Mouse (Mus musculus) stomach, embryonic 14.5 days (tissue): ENCODE data around the gene Ece1. TPM values are rescaled to one million over a fixed set of nuclear protein-coding genes. Genes with fewer than 3 reads are reported as not detected.
"Not testable (repeated sequence)": the region's sequence is repeated elsewhere in the genome, so short reads cannot be mapped to it uniquely, and the experiment has no call there.

Experiments
- ATAC-seq: fragments of 200-750 bp; cut with Nextera tagmentation; 2 replicates; pipeline ENCODE4 v1.8.0; 2017; ENCODE audit warnings: low read depth, moderate TSS enrichment; ENCODE audit not compliant: insufficient number of reproducible peaks, insufficient read depth, low FRiP score
- H3K27ac ChIP-seq: fragments of 300-500 bp; sonication (generic); 2 replicates; pipeline ENCODE4 v1.5.1; 2014; ENCODE audit warnings: mild to moderate bottlenecking, low read length, moderate library complexity, mixed read lengths
- H3K27me3 ChIP-seq: fragments of 300-500 bp; sonication (generic); 2 replicates; pipeline ENCODE4 v1.6.1; 2014; ENCODE audit warnings: low read length, control low read depth, mixed read lengths; ENCODE audit not compliant: control insufficient read depth, insufficient read depth
- H3K36me3 ChIP-seq: fragments of 300-500 bp; sonication (generic); 2 replicates; pipeline ENCODE4 v1.6.1; 2014; ENCODE audit warnings: mild to moderate bottlenecking, control low read depth, low read length, moderate library complexity, mixed read lengths; ENCODE audit not compliant: control insufficient read depth, insufficient read depth
- H3K4me1 ChIP-seq: fragments of 300-500 bp; sonication (generic); 2 replicates; pipeline ENCODE4 v1.6.1; 2014; ENCODE audit warnings: low read length, control low read depth, mixed read lengths; ENCODE audit not compliant: control insufficient read depth, insufficient read depth
- H3K4me2 ChIP-seq: fragments of 300-500 bp; sonication (generic); replicated peaks from 2 replicates; pipeline ENCODE4 v1.6.1; 2014; ENCODE audit warnings: low read depth, low read length, control low read depth
- H3K4me3 ChIP-seq: fragments of 300-500 bp; sonication (generic); 2 replicates; pipeline ENCODE4 v1.5.1; 2014; ENCODE audit warnings: low read depth, low read length, control low read depth
- H3K9ac ChIP-seq: fragments of 300-500 bp; sonication (generic); replicated peaks from 2 replicates; pipeline ENCODE4 v1.6.1; 2014; ENCODE audit warnings: low read depth, mild to moderate bottlenecking, control low read depth, low read length, moderate library complexity, mixed read lengths
- H3K9me3 ChIP-seq: fragments of 300-500 bp; sonication (generic); 2 replicates; pipeline ENCODE4 v1.6.1; 2016; ENCODE audit warnings: low read depth, low read length, control low read depth; ENCODE audit not compliant: control insufficient read depth
- WGBS: fragments of 180-500 bp; shearing (Covaris S2); extraction: QIAGEN DNeasy Blood & Tissue Kit; methylation state at CpG from one replicate; pipeline ENCODE4 v1.1.7; 2014; 5-methylcytosine and 5-hydroxymethylcytosine counted together
- polyA plus RNA-seq: library from polyadenylated mRNA; unstranded; fragments of >200 nt; fragmentation: Nextera tagmentation; extraction: Ambion mirVana; gene quantifications from 2 replicates; pipeline ENCODE4 v1.2.1, GENCODE M21; 2014

Gene Ece1
- polyA plus RNA-seq, 1 experiment from 2014 or later, result 80.6 TPM

GRCm38 (mm10) chr4:137844656-137845055, 17.4 kb upstream of the Ece1 start:
- H3K4me1 ChIP-seq, result no peaks in the 10 kb centered on the region
- WGBS, result 20% methylated on average over 11 of the region's 11 CpGs
- H3K36me3 ChIP-seq, result no peaks in the 10 kb centered on the region
- peak; percentile 46; the same call in 1 of the 2 replicates for ATAC-seq
- H3K9me3 ChIP-seq, result no peaks in the 10 kb centered on the region
- no peak overlapping the region for H3K27ac ChIP-seq
- no peaks in the 10 kb centered on the region for H3K27me3 ChIP-seq
- no peak overlapping the region for H3K9ac ChIP-seq
- no peak overlapping the region for H3K4me3 ChIP-seq
- no peak overlapping the region for H3K4me2 ChIP-seq

- ATAC-seq, H3K4me2 ChIP-seq, H3K27ac ChIP-seq, H3K4me1 ChIP-seq, H3K4me3 ChIP-seq, H3K27me3 ChIP-seq, H3K9ac ChIP-seq, H3K36me3 ChIP-seq, H3K9me3 ChIP-seq: not testable (repeated sequence)
- 83% methylated on average over 8 of the region's 8 CpGs for WGBS
Measured at GRCm38 (mm10) chr4:137847651-137848050, 14.4 kb upstream of the Ece1 start.

- H3K27me3 ChIP-seq, result no peaks in the 10 kb centered on the region
- H3K9me3 ChIP-seq, result no peaks in the 10 kb centered on the region
- 85% methylated on average over 6 of the region's 6 CpGs for WGBS
- H3K36me3 ChIP-seq, result no peaks in the 10 kb centered on the region
- no peaks in the 10 kb centered on the region for H3K4me1 ChIP-seq
- H3K9ac ChIP-seq, result no peak overlapping the region
- H3K27ac ChIP-seq, result no peak overlapping the region
- ATAC-seq, result no peak
- no peak overlapping the region for H3K4me3 ChIP-seq
- no peak overlapping the region for H3K4me2 ChIP-seq
Measured at GRCm38 (mm10) chr4:137850161-137850560, 11.9 kb upstream of the Ece1 start.

- 53% methylated on average over 2 of the region's 2 CpGs for WGBS
- no peaks in the 10 kb centered on the region for H3K27me3 ChIP-seq
- no peak for ATAC-seq
- H3K4me1 ChIP-seq, result no peaks in the 10 kb centered on the region
- H3K9ac ChIP-seq, result no peak overlapping the region
- no peaks in the 10 kb centered on the region for H3K9me3 ChIP-seq
- no peak overlapping the region for H3K4me3 ChIP-seq
- no peak overlapping the region for H3K4me2 ChIP-seq
- H3K27ac ChIP-seq, result no peak overlapping the region
- no peaks in the 10 kb centered on the region for H3K36me3 ChIP-seq
Measured at GRCm38 (mm10) chr4:137851484-137851883, 10.6 kb upstream of the Ece1 start.

GRCm38 (mm10) chr4:137853822-137854221, 8.2 kb upstream of the Ece1 start:
- Histone ChIP-seq H3K27ac (no peak overlapping the region), H3K4me1 (no peaks in the 10 kb centered on the region), H3K9ac (no peak overlapping the region), H3K4me3 (no peak overlapping the region), H3K36me3 (no peaks in the 10 kb centered on the region), H3K27me3 (no peaks in the 10 kb centered on the region), H3K4me2 (no peak overlapping the region), H3K9me3 (no peaks in the 10 kb centered on the region)
- 79% methylated on average over 6 of the region's 6 CpGs for WGBS
- no peak for ATAC-seq

GRCm38 (mm10) chr4:137855741-137856341, 6.2 kb upstream of the Ece1 start:
- Histone ChIP-seq H3K9me3 (no peaks in the 10 kb centered on the region), H3K4me3 (no peak overlapping the region), H3K4me1 (no peaks in the 10 kb centered on the region), H3K9ac (no peak overlapping the region), H3K27me3 (no peaks in the 10 kb centered on the region), H3K36me3 (no peaks in the 10 kb centered on the region), H3K4me2 (no peak overlapping the region), H3K27ac (no peak overlapping the region)
- WGBS, result 47% methylated on average over 9 of the region's 9 CpGs
- no peak for ATAC-seq

- H3K27ac ChIP-seq, result no peak overlapping the region
- H3K4me2 ChIP-seq, result no peak overlapping the region
- H3K4me3 ChIP-seq, result no peak overlapping the region
- no peaks in the 10 kb centered on the region for H3K9me3 ChIP-seq
- H3K4me1 ChIP-seq, result 0 out of 2 replicates have a peak, but pooled peaks cover 4% of the 10 kb centered on the region
- no peaks in the 10 kb centered on the region for H3K27me3 ChIP-seq
- WGBS, result 30% methylated on average over 7 of the region's 7 CpGs
- no peak for ATAC-seq
- H3K9ac ChIP-seq, result no peak overlapping the region
- no peaks in the 10 kb centered on the region for H3K36me3 ChIP-seq
Measured at GRCm38 (mm10) chr4:137857116-137857515, 4.9 kb upstream of the Ece1 start.

- Histone ChIP-seq H3K4me1 (peaks cover 9% of the 10 kb centered on the region; the same call in 1 of the 2 replicates), H3K36me3 (no peaks in the 10 kb centered on the region), H3K9ac (no peak overlapping the region), H3K9me3 (no peaks in the 10 kb centered on the region), H3K27me3 (no peaks in the 10 kb centered on the region), H3K4me2 (no peak overlapping the region), H3K4me3 (no peak overlapping the region), H3K27ac (no peak overlapping the region)
- no peak for ATAC-seq
- 58% methylated on average over 2 of the region's 2 CpGs for WGBS
Measured at GRCm38 (mm10) chr4:137858371-137858770, 3.7 kb upstream of the Ece1 start.

- Histone ChIP-seq H3K4me3 (peak overlapping the region; percentile 59), H3K36me3 (no peaks in the 10 kb centered on the region), H3K4me1 (peaks cover 34% of the 10 kb centered on the region), H3K9me3 (no peaks in the 10 kb centered on the region), H3K9ac (0 out of 2 replicates have a peak overlapping the region, but pooled peaks have one; percentile 15), H3K4me2 (peak overlapping the region; percentile 90), H3K27ac (peak overlapping the region; percentile 11), H3K27me3 (no peaks in the 10 kb centered on the region)
- 8% methylated on average over 17 of the region's 17 CpGs for WGBS
- ATAC-seq, result peak; percentile 65
Measured at GRCm38 (mm10) chr4:137861461-137862011, 501 bp upstream of the Ece1 start.
